Mouse (Mus musculus): ENCODE measurements around the gene Mgat3. TPM values are rescaled to one million over a fixed set of nuclear protein-coding genes. Genes with fewer than 3 reads are reported as not detected.

Mgat3 gene
- polyA plus RNA-seq, 1 experiment from 2014 or later: 5.8 TPM

DNA sequence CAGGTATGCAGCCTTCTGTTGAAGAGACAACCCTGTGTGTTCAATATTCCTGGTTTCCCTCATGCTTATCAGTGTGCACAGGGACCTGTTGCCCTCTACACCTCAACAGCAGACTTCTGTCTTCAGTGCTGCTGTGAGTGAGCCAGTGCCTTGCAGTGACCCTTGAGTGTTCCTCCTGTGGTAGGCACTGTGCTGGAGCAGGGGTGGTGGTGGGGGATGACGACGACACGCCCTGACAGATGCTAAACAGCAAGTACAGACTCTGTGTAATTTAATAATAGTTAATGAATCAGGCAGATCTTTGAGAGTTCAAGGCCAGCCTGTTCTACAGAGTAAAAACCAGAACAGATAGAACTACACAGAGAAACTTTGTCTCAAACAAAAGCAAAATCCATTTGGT is 36.9 kb upstream of the Mgat3 start:
- Histone ChIP-seq H3K4me3 (ENCODE audit: low read depth, low read length) (no peak overlapping the region), H3K27ac (replicated peaks) (peak overlapping the region; percentile 40), H3K4me1 (replicated peaks; ENCODE audit: control insufficient read depth, insufficient read depth) (peaks cover 4% of the 10 kb centered on the region; the same call in 1 of the 2 replicates), H3K9ac (ENCODE audit: low read length) (no peak overlapping the region), H3K27me3 (ENCODE audit: control insufficient read depth, insufficient read depth, low read length) (no peaks in the 10 kb centered on the region), H3K9me3 (ENCODE audit: control insufficient read depth, low read length) (no peaks in the 10 kb centered on the region), H3K36me3 (ENCODE audit: control insufficient read depth, insufficient read depth, low read length) (no peaks in the 10 kb centered on the region), H3K4me2 (replicated peaks; ENCODE audit: low read depth) (no peak overlapping the region)
- WGBS: 75% methylated on average over 3 of the region's 3 CpGs
- ATAC-seq (ENCODE audit: low FRiP score, low TSS enrichment) (no peak), DNase-seq (ENCODE audit: low spot score) (no peak)
- TF ChIP-seq CTCF (IDR thresholded peaks at IDR 0.05; ENCODE audit: low read depth) (no peak), EP300 (optimal IDR thresholded peaks at IDR 0.05) (no peak)

DNA sequence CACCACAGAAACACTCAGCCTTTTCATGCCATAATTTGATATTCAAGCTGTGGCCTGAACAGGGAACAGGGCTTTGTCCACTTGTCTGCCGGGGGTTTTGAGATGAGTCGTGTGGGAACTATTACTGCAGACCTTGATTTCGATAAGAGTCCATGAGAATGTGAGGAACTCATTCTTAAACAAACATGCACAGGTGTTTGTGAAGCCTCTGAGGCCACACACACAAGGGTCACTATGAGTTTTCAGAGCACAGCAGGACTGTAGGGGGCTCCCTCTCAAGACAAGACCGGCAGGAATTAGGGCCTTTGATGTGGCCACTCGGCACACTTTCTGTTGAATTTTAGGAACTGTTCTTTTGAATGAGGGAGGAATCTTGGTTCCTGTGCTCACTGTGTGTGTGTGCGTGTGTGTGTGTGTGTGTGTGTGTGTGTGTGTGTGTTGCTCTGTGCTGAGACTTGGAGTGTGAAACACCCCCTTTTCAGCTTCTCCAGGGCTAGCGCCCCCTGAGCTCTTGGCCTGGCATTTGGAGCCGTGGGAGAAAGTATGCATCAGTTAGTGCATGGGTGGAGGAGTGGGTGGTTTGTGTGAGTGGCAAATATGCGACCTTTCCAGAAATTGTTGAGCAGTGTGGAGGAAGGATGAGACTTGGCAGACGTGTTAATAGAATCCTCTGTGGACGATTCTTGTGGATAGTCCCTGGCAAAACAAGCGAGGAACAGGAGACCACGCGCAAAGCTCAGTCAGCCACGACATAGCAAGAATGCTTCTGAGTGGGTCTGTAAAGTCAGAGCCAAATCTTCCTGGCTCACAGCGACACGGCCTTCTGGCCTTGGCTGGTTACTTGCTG is 35.4 kb upstream of the Mgat3 start:
- H3K36me3 ChIP-seq (ENCODE audit: control insufficient read depth, insufficient read depth, low read length): no peaks in the 10 kb centered on the region
- H3K27me3 ChIP-seq (ENCODE audit: control insufficient read depth, insufficient read depth, low read length): no peaks in the 10 kb centered on the region
- H3K9me3 ChIP-seq (ENCODE audit: control insufficient read depth, low read length): no peaks in the 10 kb centered on the region
- peak overlapping the region; percentile 23; the same call in 1 of the 2 replicates for H3K9ac ChIP-seq (ENCODE audit: low read length)
- H3K4me3 ChIP-seq (ENCODE audit: low read depth, low read length): no peak overlapping the region
- H3K27ac ChIP-seq (replicated peaks): peak overlapping the region; percentile 65
- TF ChIP-seq EP300 (optimal IDR thresholded peaks at IDR 0.05) (no peak), CTCF (IDR thresholded peaks at IDR 0.05; ENCODE audit: low read depth) (peak; percentile 30)
- DNase-seq (ENCODE audit: low spot score): no peak
- H3K4me2 ChIP-seq (replicated peaks; ENCODE audit: low read depth): no peak overlapping the region
- H3K4me1 ChIP-seq (replicated peaks; ENCODE audit: control insufficient read depth, insufficient read depth): peaks cover 4% of the 10 kb centered on the region; the same call in 1 of the 2 replicates
- no peak for ATAC-seq (ENCODE audit: low FRiP score, low TSS enrichment)
- 48% methylated on average over 17 of the region's 17 CpGs for WGBS

DNA sequence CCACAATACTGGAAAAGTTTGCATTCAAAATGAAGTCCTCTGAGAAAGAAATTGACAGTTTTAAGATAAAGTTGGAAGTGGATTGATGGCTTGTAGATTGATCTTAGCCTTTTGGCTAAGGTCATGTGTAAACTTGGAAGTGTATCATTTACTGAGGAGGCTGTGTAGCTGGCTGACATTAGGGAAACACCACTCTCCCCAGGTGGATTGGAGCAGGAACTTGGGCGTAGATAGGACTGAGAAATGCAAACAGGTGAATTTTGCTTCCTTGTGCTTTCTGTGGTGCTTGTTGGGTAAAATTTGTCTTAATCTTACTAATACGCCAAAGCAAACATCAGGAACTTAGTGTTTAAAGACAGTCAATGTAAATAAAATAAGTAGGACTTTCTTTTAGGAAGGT is 33.2 kb upstream of the Mgat3 start:
- WGBS: 66% methylated on average over 2 of the region's 2 CpGs
- TF ChIP-seq CTCF (IDR thresholded peaks at IDR 0.05; ENCODE audit: low read depth) (no peak), EP300 (optimal IDR thresholded peaks at IDR 0.05) (no peak)
- Histone ChIP-seq H3K27ac (replicated peaks) (peak overlapping the region; percentile 77), H3K9me3 (ENCODE audit: control insufficient read depth, low read length) (no peaks in the 10 kb centered on the region), H3K36me3 (ENCODE audit: control insufficient read depth, insufficient read depth, low read length) (no peaks in the 10 kb centered on the region), H3K4me2 (replicated peaks; ENCODE audit: low read depth) (no peak overlapping the region), H3K4me1 (replicated peaks; ENCODE audit: control insufficient read depth, insufficient read depth) (no peaks in the 10 kb centered on the region; the same call in 1 of the 2 replicates), H3K27me3 (ENCODE audit: control insufficient read depth, insufficient read depth, low read length) (no peaks in the 10 kb centered on the region), H3K4me3 (ENCODE audit: low read depth, low read length) (no peak overlapping the region), H3K9ac (ENCODE audit: low read length) (no peak overlapping the region)
- ATAC-seq (ENCODE audit: low FRiP score, low TSS enrichment): peak; percentile 74
- DNase-seq (ENCODE audit: low spot score): no peak

DNA sequence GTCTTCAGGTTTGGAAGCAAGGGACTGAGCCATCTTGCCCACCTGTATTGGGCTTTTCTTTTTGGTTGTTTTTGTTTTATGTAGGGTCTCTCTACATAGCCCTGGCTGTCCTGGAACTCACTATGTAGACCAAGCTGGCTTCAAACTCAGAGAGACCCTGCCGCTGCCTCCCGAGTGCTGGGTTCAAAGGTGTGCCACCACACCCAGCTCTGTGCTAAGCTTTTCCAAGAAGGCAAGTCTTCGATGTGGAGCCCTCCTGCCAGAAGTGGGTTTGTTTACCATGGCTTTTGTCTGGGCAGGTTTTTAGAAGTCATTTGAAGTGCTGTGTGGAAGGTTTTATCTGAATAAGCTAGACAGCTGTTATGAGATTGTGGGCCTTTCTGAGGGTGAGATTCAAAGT is 32.6 kb upstream of the Mgat3 start:
- 0 out of 2 replicates have a peak, but pooled peaks have one; percentile 28 for ATAC-seq (ENCODE audit: low FRiP score, low TSS enrichment)
- TF ChIP-seq CTCF (IDR thresholded peaks at IDR 0.05; ENCODE audit: low read depth) (no peak), EP300 (optimal IDR thresholded peaks at IDR 0.05) (no peak)

DNA sequence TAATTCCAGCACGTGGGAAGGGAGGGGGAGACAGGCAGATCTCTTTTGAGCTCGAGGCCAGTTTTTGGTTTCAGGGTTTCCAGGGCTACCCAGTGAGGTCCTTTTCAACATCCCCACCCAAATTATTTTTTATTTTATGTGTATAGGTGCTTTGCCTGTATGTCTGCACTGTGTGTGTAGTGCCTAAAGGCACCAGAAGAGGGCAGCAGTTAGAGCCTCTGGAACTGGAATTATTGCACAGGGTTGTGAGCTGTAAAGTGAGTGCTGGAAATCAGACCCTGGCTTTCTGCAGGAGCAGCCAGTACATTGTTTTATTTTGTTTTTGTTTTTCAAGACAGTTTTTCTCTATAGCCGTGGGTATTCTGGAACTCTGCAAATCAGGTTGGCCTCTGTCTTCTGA is 31.4 kb upstream of the Mgat3 start:
- no peak for TF ChIP-seq EP300 (optimal IDR thresholded peaks at IDR 0.05)
- peak; percentile 55 for TF ChIP-seq CTCF (IDR thresholded peaks at IDR 0.05; ENCODE audit: low read depth)
- H3K27me3 ChIP-seq (ENCODE audit: control insufficient read depth, insufficient read depth, low read length): no peaks in the 10 kb centered on the region
- no peaks in the 10 kb centered on the region for H3K9me3 ChIP-seq (ENCODE audit: control insufficient read depth, low read length)
- no peaks in the 10 kb centered on the region for H3K36me3 ChIP-seq (ENCODE audit: control insufficient read depth, insufficient read depth, low read length)
- WGBS: 98% methylated on average over 3 of the region's 3 CpGs
- H3K9ac ChIP-seq (ENCODE audit: low read length): no peak overlapping the region
- H3K27ac ChIP-seq (replicated peaks): no peak overlapping the region
- DNase-seq (ENCODE audit: low spot score) (no peak), ATAC-seq (ENCODE audit: low FRiP score, low TSS enrichment) (no peak)
- no peak overlapping the region for H3K4me3 ChIP-seq (ENCODE audit: low read depth, low read length)
- H3K4me1 ChIP-seq (replicated peaks; ENCODE audit: control insufficient read depth, insufficient read depth): no peaks in the 10 kb centered on the region; the same call in 1 of the 2 replicates
- no peak overlapping the region for H3K4me2 ChIP-seq (replicated peaks; ENCODE audit: low read depth)

More for the DNA sequence above, 32.6 kb upstream of the Mgat3 start:
- no peak overlapping the region for H3K4me3 ChIP-seq (ENCODE audit: low read depth, low read length)
- WGBS: 71% methylated on average over 3 of the region's 3 CpGs
- DNase-seq (ENCODE audit: low spot score): peak; percentile 66
- no peaks in the 10 kb centered on the region for H3K36me3 ChIP-seq (ENCODE audit: control insufficient read depth, insufficient read depth, low read length)
- no peaks in the 10 kb centered on the region for H3K27me3 ChIP-seq (ENCODE audit: control insufficient read depth, insufficient read depth, low read length)
- no peak overlapping the region for H3K4me2 ChIP-seq (replicated peaks; ENCODE audit: low read depth)
- no peak overlapping the region for H3K9ac ChIP-seq (ENCODE audit: low read length)
- no peaks in the 10 kb centered on the region; the same call in 1 of the 2 replicates for H3K4me1 ChIP-seq (replicated peaks; ENCODE audit: control insufficient read depth, insufficient read depth)
- H3K9me3 ChIP-seq (ENCODE audit: control insufficient read depth, low read length): no peaks in the 10 kb centered on the region
- H3K27ac ChIP-seq (replicated peaks): peak overlapping the region; percentile 65

DNA sequence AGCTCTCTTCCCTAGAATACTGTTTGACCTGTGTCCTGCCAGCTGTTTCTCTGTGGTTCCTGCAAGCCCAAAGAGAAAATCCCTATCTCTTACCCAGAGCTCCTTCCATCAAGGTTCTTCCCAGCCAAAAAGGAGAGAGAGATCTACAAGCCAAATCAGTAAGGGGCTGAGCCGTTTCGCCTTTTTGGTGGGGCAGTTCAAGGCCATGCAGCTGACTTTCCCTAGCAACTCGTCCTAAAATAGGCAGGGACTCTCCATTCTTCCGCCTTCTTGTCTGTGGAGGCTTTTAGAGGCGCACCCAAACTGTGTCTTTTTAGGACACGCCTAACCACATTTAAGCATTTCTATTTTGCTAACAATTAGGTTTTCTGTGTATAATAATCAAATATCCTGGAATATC is 29.8 kb upstream of the Mgat3 start:
- H3K9me3 ChIP-seq (ENCODE audit: control insufficient read depth, low read length): no peaks in the 10 kb centered on the region
- H3K4me2 ChIP-seq (replicated peaks; ENCODE audit: low read depth): no peak overlapping the region
- no peak overlapping the region for H3K4me3 ChIP-seq (ENCODE audit: low read depth, low read length)
- peaks cover under 1% of the 10 kb centered on the region; the same call in 1 of the 2 replicates for H3K36me3 ChIP-seq (ENCODE audit: control insufficient read depth, insufficient read depth, low read length)
- H3K27me3 ChIP-seq (ENCODE audit: control insufficient read depth, insufficient read depth, low read length): no peaks in the 10 kb centered on the region
- ATAC-seq (ENCODE audit: low FRiP score, low TSS enrichment) (no peak), DNase-seq (ENCODE audit: low spot score) (no peak)
- H3K9ac ChIP-seq (ENCODE audit: low read length): no peak overlapping the region
- TF ChIP-seq EP300 (optimal IDR thresholded peaks at IDR 0.05) (no peak), CTCF (IDR thresholded peaks at IDR 0.05; ENCODE audit: low read depth) (no peak)
- no peak overlapping the region for H3K27ac ChIP-seq (replicated peaks)
- no peaks in the 10 kb centered on the region for H3K4me1 ChIP-seq (replicated peaks; ENCODE audit: control insufficient read depth, insufficient read depth)
- 76% methylated on average over 6 of the region's 6 CpGs for WGBS
